19 mouse cellular contexts compared by ENCODE assay signal in genomic region chr1:161663351-161663750, GRCm38 (mm10).
DNase-seq lines count a peak whose midpoint lies in the region; ATAC-seq lines count a peak whose summit lies in the region.
"Had no signal": no experiment of that assay in that cellular context is flagged by ENCODE, and none has a peak within 500 bp of the region (broad histone marks: within the 10 kb centered on the region; RNA-seq: fewer than 3 reads in every experiment).

No protein-coding gene starts in this region.

- no peak for DNase-seq in frontal cortex, postnatal 10 days (ENCODE audit: low spot score in 2 of 2)
- DNase-seq in right cerebral cortex, adult 18-20 months: peak; percentile 3
- DNase-seq in right cerebral cortex, adult 2 months (ENCODE audit: low spot score in 2 of 2): no peak
- peak; percentile 39 for DNase-seq in brain, adult 2 months (ENCODE audit: low read depth, low spot score)
- no peak for DNase-seq in layer of hippocampus, postnatal 25 days (ENCODE audit: extremely low spot score in 1 of 2, low spot score in 1 of 2)
- DNase-seq: adrenal gland, adult 2 months; adrenal gland, adult 8-10 months; adrenal gland, postnatal 10 days; adrenal gland, postnatal 14 days; adrenal gland, postnatal 25 days; adrenal gland, postnatal 36 days; B cell, adult 2 months; cerebellum, adult 11 months; cerebellum, adult 11-12 months; cerebellum, adult 18-20 months; cerebellum, adult 2 months had no signal

- peak; percentile 76 for ATAC-seq in frontal cortex, adult (ENCODE audit: low TSS enrichment)
- ATAC-seq: activated CD4-positive, CD25-positive, alpha-beta regulatory T cell, adult 4 months; CD4-positive, CD25-positive, alpha-beta regulatory T cell, adult 4 months had no signal

Comparison
In these comparisons a context has a peak if more than half of its experiments do, and no peak if none do; other contexts are left out.
1. DNase-seq: peak in right cerebral cortex, adult 18-20 months (single experiment) and brain, adult 2 months (single experiment); none in frontal cortex, postnatal 10 days (0 of 2), right cerebral cortex, adult 2 months (0 of 2) and layer of hippocampus, postnatal 25 days (0 of 2).